Mouse (Mus musculus) T-helper 17 cell (primary cell): ENCODE results near the gene Pcp4.

Experiments used
- in situ Hi-C, 2 experiments: fragments of 300-600 bp; cut with MboI, MseI; formaldehyde crosslinking; loops; 1 replicate in 1 of 2; 2 replicates in 1 of 2; pipeline ENCODE4 v1.15.1; 2025; ENCODE audit warnings: high pct_unique_total_duplicates in 2 of 2

Pcp4 gene

DNA sequence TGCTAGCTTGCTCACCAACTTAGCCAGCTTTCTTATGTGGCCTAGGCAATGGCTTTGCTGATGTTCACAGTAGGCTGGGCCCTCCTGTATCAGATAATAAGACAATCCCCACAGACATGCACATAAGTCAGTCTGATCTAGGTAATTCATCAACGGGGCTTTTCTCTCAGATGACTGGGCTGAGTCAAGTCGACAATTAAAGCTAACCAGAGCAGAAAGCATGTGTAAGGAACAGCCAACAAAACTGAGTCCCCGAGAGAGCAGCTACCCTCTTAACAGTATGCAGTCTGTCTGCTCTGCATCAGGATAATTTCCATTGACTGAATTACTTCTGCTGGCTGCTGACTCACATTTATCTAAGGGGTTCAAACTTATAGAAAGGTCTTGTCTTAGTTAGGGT, 100.0 kb downstream of the Pcp4 start:
- in situ Hi-C loops, result no loop called here
